Mouse (Mus musculus) small intestine, adult 2 months (tissue): Measurements from ENCODE around the gene Gabra2.

Experiments used
- CTCF ChIP-seq: fragments of 200-500 bp; IDR thresholded peaks from 2 replicates; pipeline ENCODE4 v1.5.1; 2012; ENCODE audit warnings: low read depth, mild to moderate bottlenecking, control low read depth, inconsistent platforms, low read length, moderate library complexity, mixed read lengths; ENCODE audit not compliant: insufficient replicate concordance, insufficient read length; ENCODE audit errors: extremely low read depth
- POLR2A ChIP-seq: fragments of 200-500 bp; IDR thresholded peaks from 2 replicates; pipeline ENCODE4 v1.6.1; 2012; ENCODE audit warnings: low read depth, mild to moderate bottlenecking, control low read depth, inconsistent platforms, low read length, moderate library complexity

DNA sequence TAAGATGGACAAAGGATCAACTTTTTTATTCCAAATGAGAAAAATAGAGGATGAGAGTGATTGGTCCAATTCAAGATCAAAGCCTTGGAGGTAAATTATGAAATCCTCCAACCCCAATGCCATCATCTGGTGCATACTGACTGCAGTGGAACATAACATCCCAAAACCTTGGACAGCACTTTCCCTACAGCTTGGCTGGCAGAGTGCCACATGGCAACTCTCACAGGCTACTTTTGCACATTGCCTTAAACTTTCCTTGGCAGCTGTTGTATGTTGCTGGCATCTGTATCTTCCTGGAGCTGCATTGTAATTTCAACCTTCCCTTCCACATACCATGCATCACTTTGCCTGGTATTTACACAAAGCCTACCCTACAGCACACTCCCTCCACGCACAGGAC is 19.6 kb upstream of the Gabra2 start:
- no peak for TF ChIP-seq POLR2A
- no peak for TF ChIP-seq CTCF
